Mouse (Mus musculus) lung, embryonic 15.5 days (tissue): ENCODE data around the gene Hba-x. TPM values are rescaled to one million over a fixed set of nuclear protein-coding genes. Genes with fewer than 3 reads are reported as not detected.

Source experiments
- ATAC-seq: fragments of 200-750 bp; cut with Nextera tagmentation; 2 replicates; pipeline ENCODE4 v1.8.0; 2017; ENCODE audit warnings: moderate number of reproducible peaks, borderline replicate concordance; ENCODE audit not compliant: low FRiP score, low TSS enrichment; ENCODE audit errors: extremely low read depth
- H3K27ac ChIP-seq: fragments of 300-500 bp; sonication (generic); 2 replicates; pipeline ENCODE4 v1.5.1; 2015; ENCODE audit warnings: moderate library complexity, mild to moderate bottlenecking, inconsistent platforms
- H3K27me3 ChIP-seq: fragments of 300-500 bp; sonication (generic); 2 replicates; pipeline ENCODE4 v1.6.1; 2015; ENCODE audit warnings: inconsistent platforms
- H3K36me3 ChIP-seq: fragments of 300-500 bp; sonication (generic); 2 replicates; pipeline ENCODE4 v1.6.1; 2015; ENCODE audit warnings: inconsistent platforms
- H3K4me1 ChIP-seq: fragments of 300-500 bp; sonication (generic); 2 replicates; pipeline ENCODE4 v1.6.1; 2015; ENCODE audit warnings: inconsistent platforms
- H3K4me2 ChIP-seq: fragments of 300-500 bp; sonication (generic); 2 replicates; pipeline ENCODE4 v1.6.1; 2015; ENCODE audit warnings: inconsistent platforms, mild to moderate bottlenecking, moderate library complexity
- H3K4me3 ChIP-seq: fragments of 300-500 bp; sonication (generic); 2 replicates; pipeline ENCODE4 v1.5.1; 2015; ENCODE audit warnings: mild to moderate bottlenecking, inconsistent platforms
- H3K9ac ChIP-seq: fragments of 300-500 bp; sonication (generic); 2 replicates; pipeline ENCODE4 v1.6.1; 2015; ENCODE audit warnings: inconsistent platforms
- H3K9me3 ChIP-seq: fragments of 300-500 bp; sonication (generic); 2 replicates; pipeline ENCODE4 v1.6.1; 2016; ENCODE audit warnings: inconsistent platforms
- WGBS: fragments of 180-500 bp; shearing (Covaris S2); methylation state at CpG from one replicate; pipeline ENCODE4 v1.1.7; 2015; 5-methylcytosine and 5-hydroxymethylcytosine counted together
- polyA plus RNA-seq: library from polyadenylated mRNA; unstranded; fragments of >200 nt; fragmentation: Nextera tagmentation; extraction: Ambion mirVana; gene quantifications from 2 replicates; pipeline ENCODE4 v1.2.1, GENCODE M21; 2015

Gene Hba-x
- polyA plus RNA-seq, 1 experiment from 2014 or later, result 160 TPM

- ATAC-seq, result no peak
- no peaks in the 10 kb centered on the region for H3K27me3 ChIP-seq
- peaks cover 20% of the 10 kb centered on the region for H3K4me1 ChIP-seq
- no peak overlapping the region for H3K4me3 ChIP-seq
- no peak overlapping the region for H3K27ac ChIP-seq
- H3K9ac ChIP-seq, result no peak overlapping the region
- WGBS, result 87% methylated on average over 3 of the region's 3 CpGs
- peaks cover 48% of the 10 kb centered on the region for H3K36me3 ChIP-seq
- no peaks in the 10 kb centered on the region for H3K9me3 ChIP-seq
- H3K4me2 ChIP-seq, result no peak overlapping the region
Measured at GRCm38 (mm10) chr11:32237411-32237795, 38.8 kb upstream of the Hba-x start.

DNA sequence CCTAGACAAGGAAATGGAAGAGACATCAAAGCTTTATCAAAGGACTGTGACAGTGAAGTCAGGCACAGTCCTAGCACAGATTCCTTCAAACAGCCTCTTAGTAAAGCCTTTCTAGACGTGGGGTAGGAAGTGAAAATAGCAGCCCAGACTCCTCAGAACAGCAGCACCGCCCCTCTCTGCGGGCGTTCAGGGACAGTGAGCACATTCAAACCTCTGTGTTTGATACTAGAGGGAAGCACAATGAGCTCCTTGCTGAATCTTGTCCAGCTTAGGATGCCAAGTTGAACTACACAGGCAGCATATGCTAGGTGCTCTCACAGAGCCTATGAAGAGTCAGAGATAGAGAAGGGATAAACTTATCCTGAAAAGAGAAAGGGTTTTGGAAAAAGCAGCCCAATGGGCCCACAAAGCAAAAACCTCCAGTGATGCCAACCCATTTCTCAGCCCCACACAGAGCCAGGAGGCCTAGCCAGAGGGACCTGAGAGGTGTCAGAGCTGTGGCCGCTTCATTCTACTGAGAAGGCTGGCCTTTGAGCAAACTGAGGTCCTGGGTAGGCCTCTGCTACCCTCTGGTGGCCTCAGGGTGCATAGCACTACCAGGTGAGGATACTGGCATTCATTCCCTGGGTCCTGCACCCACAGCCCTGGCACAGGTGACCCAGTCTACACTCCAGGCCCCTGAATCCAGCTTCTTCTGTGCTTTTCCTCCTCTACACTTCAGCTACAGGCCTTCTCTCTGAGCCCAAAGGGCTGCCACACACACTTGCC, 37.9 kb upstream of the Hba-x start:
- H3K9me3 ChIP-seq, result no peaks in the 10 kb centered on the region

DNA sequence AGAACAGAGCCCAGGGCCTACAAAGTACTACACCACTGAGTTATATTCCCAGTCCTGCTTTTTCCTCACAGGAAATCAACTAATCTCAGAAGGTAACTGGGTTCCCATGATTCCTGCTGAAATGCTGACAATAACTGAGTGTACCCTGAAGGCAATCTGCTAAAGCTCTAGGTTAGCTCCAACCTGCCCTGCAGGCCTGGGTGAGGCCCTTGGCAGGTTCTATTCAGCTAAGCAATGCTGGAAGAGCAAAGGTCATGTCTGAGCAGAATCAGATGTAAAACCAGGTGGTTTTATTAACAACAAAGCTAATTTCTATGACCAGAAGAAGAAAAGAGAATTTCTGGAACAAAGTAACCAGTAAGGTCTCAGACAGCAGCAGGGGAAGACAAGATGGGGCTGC, 34.8 kb upstream of the Hba-x start:
- H3K9me3 ChIP-seq, result no peaks in the 10 kb centered on the region
- no peak overlapping the region for H3K4me2 ChIP-seq
- H3K9ac ChIP-seq, result no peak overlapping the region
- H3K27me3 ChIP-seq, result no peaks in the 10 kb centered on the region
- H3K27ac ChIP-seq, result no peak overlapping the region
- H3K4me3 ChIP-seq, result no peak overlapping the region
- no peak for ATAC-seq
- H3K4me1 ChIP-seq, result peaks cover 2% of the 10 kb centered on the region; the same call in 1 of the 2 replicates
- H3K36me3 ChIP-seq, result peaks cover 31% of the 10 kb centered on the region

More for the DNA sequence above, 37.9 kb upstream of the Hba-x start:
- Histone ChIP-seq H3K4me1 (peaks cover 20% of the 10 kb centered on the region), H3K36me3 (peaks cover 40% of the 10 kb centered on the region), H3K27me3 (no peaks in the 10 kb centered on the region), H3K27ac (no peak overlapping the region), H3K9ac (no peak overlapping the region), H3K4me2 (no peak overlapping the region), H3K4me3 (no peak overlapping the region)
- WGBS, result 70% methylated on average over 5 of the region's 5 CpGs
- ATAC-seq, result peak; percentile 17; the same call in 1 of the 2 replicates

DNA sequence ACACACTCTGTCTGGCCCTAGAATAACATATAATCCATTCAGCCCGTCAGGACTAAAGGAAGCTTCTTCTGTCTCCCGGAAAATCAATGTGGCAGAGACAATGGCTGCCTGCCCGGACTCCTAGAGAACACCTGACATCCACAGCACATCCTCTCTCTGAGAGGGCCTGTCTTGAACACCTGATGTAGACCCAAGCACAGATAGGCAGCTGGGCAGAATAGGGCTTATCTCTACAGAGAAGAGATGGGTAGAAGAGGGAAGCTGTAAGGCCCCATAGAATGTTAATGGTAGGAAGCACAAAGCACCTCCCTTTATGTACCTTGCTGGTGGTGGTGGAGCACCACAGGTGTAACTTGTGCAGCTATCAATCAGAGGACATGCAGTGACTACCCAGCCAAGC, 34.0 kb upstream of the Hba-x start:
- Histone ChIP-seq H3K4me1 (no peaks in the 10 kb centered on the region), H3K9ac (no peak overlapping the region), H3K4me2 (no peak overlapping the region), H3K27me3 (no peaks in the 10 kb centered on the region), H3K27ac (no peak overlapping the region), H3K4me3 (no peak overlapping the region), H3K36me3 (peaks cover 36% of the 10 kb centered on the region), H3K9me3 (no peaks in the 10 kb centered on the region)
- no peak for ATAC-seq
- 88% methylated on average over 3 of the region's 3 CpGs for WGBS

DNA sequence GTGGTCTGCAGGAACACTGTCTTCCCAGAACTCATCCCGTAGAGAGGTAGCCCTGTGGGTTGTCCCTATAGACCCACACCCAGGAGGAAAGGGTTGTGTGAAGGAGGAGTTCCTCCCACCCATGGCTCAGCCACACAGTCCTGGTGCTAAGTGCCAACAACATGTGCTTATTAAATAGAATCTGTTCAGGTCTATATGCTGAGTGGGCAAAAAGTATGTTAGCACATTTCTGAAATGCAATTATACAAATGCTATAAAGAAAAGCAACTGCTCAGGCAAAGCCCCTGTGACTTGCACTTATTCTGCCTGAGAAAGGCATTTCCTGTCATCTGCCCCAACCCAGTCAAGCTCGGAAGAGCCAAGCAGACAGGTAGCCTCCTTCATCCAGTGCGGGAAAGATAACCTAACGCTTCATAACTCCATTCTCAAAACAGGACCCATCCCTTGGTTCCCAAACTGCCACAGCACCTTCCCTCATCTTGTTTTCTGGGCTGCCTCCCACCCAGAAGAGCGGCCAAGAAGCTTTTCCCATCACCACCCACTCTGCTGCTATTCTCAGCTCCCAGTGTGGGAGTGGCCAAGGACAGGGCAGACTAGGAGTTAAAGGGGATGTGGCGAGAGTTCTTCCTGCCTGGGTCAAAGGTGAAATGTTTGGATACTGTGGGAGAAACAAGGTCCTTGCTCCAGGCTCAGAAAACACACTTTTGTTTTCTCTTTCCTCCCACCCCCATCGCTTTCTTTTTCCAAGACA, 32.8 kb upstream of the Hba-x start:
- Histone ChIP-seq H3K9me3 (no peaks in the 10 kb centered on the region), H3K36me3 (peaks cover 39% of the 10 kb centered on the region), H3K27me3 (no peaks in the 10 kb centered on the region), H3K27ac (0 out of 2 replicates have a peak overlapping the region, but pooled peaks have one; percentile 19), H3K4me2 (no peak overlapping the region), H3K9ac (no peak overlapping the region), H3K4me1 (no peaks in the 10 kb centered on the region), H3K4me3 (no peak overlapping the region)
- ATAC-seq, result peak; percentile 23; the same call in 1 of the 2 replicates
- 68% methylated on average over 7 of the region's 7 CpGs for WGBS

- H3K4me1 ChIP-seq, result no peaks in the 10 kb centered on the region
- no peak overlapping the region for H3K4me3 ChIP-seq
- H3K36me3 ChIP-seq, result peaks cover 40% of the 10 kb centered on the region
- no peak overlapping the region for H3K9ac ChIP-seq
- no peak overlapping the region for H3K4me2 ChIP-seq
- WGBS, result 84% methylated on average over 3 of the region's 3 CpGs
- ATAC-seq, result no peak
- H3K27ac ChIP-seq, result 0 out of 2 replicates have a peak overlapping the region, but pooled peaks have one; percentile 19
- H3K27me3 ChIP-seq, result no peaks in the 10 kb centered on the region
- no peaks in the 10 kb centered on the region for H3K9me3 ChIP-seq
Measured at GRCm38 (mm10) chr11:32244064-32244463, 32.1 kb upstream of the Hba-x start.

DNA sequence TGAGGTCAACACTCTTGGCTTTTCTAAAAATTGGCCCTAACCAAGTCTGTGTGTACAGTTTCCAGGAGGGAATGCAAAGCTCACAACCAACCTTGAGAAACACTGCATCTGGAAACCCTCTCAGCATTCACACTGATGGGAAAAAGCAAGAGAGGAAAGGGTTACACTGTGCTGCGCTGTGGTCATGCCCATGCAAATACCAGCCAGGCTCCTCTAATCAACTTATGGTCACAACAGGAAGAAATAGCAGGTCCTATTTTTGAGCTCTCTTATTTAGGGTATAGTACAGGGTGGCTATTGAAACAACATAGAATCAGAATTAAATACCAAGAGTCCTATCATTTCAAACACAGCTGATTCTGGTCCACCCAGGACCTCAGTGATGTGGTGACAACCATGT, 31.6 kb upstream of the Hba-x start:
- WGBS, result 96% methylated on average over 1 of the region's 1 CpGs
- H3K9ac ChIP-seq, result no peak overlapping the region
- H3K4me2 ChIP-seq, result no peak overlapping the region
- peaks cover 40% of the 10 kb centered on the region for H3K36me3 ChIP-seq
- no peaks in the 10 kb centered on the region for H3K27me3 ChIP-seq
- H3K4me3 ChIP-seq, result no peak overlapping the region
- ATAC-seq, result no peak
- 0 out of 2 replicates have a peak overlapping the region, but pooled peaks have one; percentile 10 for H3K27ac ChIP-seq
- H3K4me1 ChIP-seq, result no peaks in the 10 kb centered on the region
- no peaks in the 10 kb centered on the region for H3K9me3 ChIP-seq

- Histone ChIP-seq H3K27me3 (no peaks in the 10 kb centered on the region), H3K4me1 (no peaks in the 10 kb centered on the region), H3K4me2 (no peak overlapping the region), H3K9me3 (no peaks in the 10 kb centered on the region), H3K9ac (no peak overlapping the region), H3K36me3 (peaks cover 43% of the 10 kb centered on the region), H3K27ac (no peak overlapping the region), H3K4me3 (no peak overlapping the region)
- WGBS, result 86% methylated on average over 6 of the region's 6 CpGs
- peak; percentile 69; the same call in 1 of the 2 replicates for ATAC-seq
Measured at GRCm38 (mm10) chr11:32245614-32246013, 30.6 kb upstream of the Hba-x start.

DNA sequence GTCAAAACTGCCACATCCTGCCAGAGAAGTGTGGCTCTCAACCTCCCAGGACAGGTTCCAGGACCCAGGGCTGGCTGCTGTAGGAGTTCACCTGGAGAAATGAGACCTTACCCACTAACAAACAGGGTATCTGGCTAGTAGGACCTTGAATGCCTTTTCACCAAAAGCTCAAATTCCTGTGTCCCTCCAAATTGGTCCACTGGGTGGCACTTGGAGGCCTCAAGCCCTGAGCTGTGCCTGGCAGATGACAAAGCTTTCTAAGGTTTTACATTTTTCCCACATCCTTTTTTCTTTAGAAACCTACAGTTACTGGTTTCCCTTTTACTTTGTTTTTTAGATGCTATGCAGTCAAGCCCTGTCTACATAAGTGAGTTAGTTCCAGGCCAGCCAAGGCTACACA, 29.1 kb upstream of the Hba-x start:
- no peaks in the 10 kb centered on the region for H3K27me3 ChIP-seq
- H3K27ac ChIP-seq, result no peak overlapping the region
- H3K4me2 ChIP-seq, result no peak overlapping the region
- H3K9me3 ChIP-seq, result no peaks in the 10 kb centered on the region
- no peak overlapping the region for H3K9ac ChIP-seq
- H3K4me1 ChIP-seq, result no peaks in the 10 kb centered on the region
- ATAC-seq, result no peak
- no peak overlapping the region for H3K4me3 ChIP-seq
- H3K36me3 ChIP-seq, result peaks cover 39% of the 10 kb centered on the region

- H3K4me2 ChIP-seq, result no peak overlapping the region
- no peaks in the 10 kb centered on the region for H3K4me1 ChIP-seq
- H3K9ac ChIP-seq, result no peak overlapping the region
- peaks cover 45% of the 10 kb centered on the region for H3K36me3 ChIP-seq
- H3K9me3 ChIP-seq, result no peaks in the 10 kb centered on the region
- no peak for ATAC-seq
- H3K27ac ChIP-seq, result no peak overlapping the region
- no peak overlapping the region for H3K4me3 ChIP-seq
- WGBS, result 72% methylated on average over 3 of the region's 3 CpGs
- H3K27me3 ChIP-seq, result no peaks in the 10 kb centered on the region
Measured at GRCm38 (mm10) chr11:32248350-32248749, 27.9 kb upstream of the Hba-x start.

- peaks cover 45% of the 10 kb centered on the region for H3K36me3 ChIP-seq
- 88% methylated on average over 8 of the region's 8 CpGs for WGBS
- H3K27ac ChIP-seq, result no peak overlapping the region
- H3K9me3 ChIP-seq, result no peaks in the 10 kb centered on the region
- H3K4me1 ChIP-seq, result no peaks in the 10 kb centered on the region
- peak; percentile 39; the same call in 1 of the 2 replicates for ATAC-seq
- H3K4me2 ChIP-seq, result no peak overlapping the region
- H3K4me3 ChIP-seq, result no peak overlapping the region
- no peaks in the 10 kb centered on the region for H3K27me3 ChIP-seq
- no peak overlapping the region for H3K9ac ChIP-seq
Measured at GRCm38 (mm10) chr11:32250880-32251763, 25.1 kb upstream of the Hba-x start.
